ENCODE assay signal across 8 mouse cellular contexts in genomic region chr8:107150057-107150403, GRCm38 (mm10). TPM values are rescaled to one million over a fixed set of nuclear protein-coding genes. Genes with fewer than 3 reads are reported as not detected.
A peak's percentile ranks its signal among the peaks of the same experiment; 100 is the strongest.
DNase-seq lines count a peak whose midpoint lies in the region; ATAC-seq and TF ChIP-seq lines count a peak whose summit lies in the region.

No protein-coding gene starts in this region.

- H3K27ac ChIP-seq in heart, embryonic 11.5 days (ENCODE audit: low read depth, low read length), result peak overlapping the region; percentile 76; the same call in 1 of the 2 replicates
- H3K27ac ChIP-seq in hindbrain, embryonic 10.5 days, result peak overlapping the region; percentile 96

- peak overlapping the region; percentile 83 for H3K4me2 ChIP-seq in heart, embryonic 11.5 days

- H3K4me3 ChIP-seq in heart, embryonic 11.5 days (ENCODE audit: low read depth, low read length), result peak overlapping the region; percentile 92
- H3K4me3 ChIP-seq in G1E (ENCODE audit: low read depth, low read length), result peak overlapping the region; percentile 75
- peak overlapping the region; percentile 85 for H3K4me3 ChIP-seq in hindbrain, embryonic 10.5 days

- H3K9ac ChIP-seq in heart, embryonic 11.5 days (ENCODE audit: low read depth, low read length), result peak overlapping the region; percentile 95

- no peak; the same call in 1 of the 2 replicates for ATAC-seq in heart, embryonic 11.5 days (replicated peaks; ENCODE audit: insufficient number of reproducible peaks, low FRiP score, low TSS enrichment)
- ATAC-seq in G1E (ENCODE audit: extremely low read depth, insufficient number of reproducible peaks, low FRiP score, poor library complexity, severe bottlenecking), result no peak
- ATAC-seq in megakaryocyte-erythroid progenitor cell, adult 5-6 weeks (replicated peaks; ENCODE audit: low FRiP score, low TSS enrichment, poor library complexity, severe bottlenecking), result peak; percentile 39

- no peaks in the 10 kb centered on the region for H3K27me3 ChIP-seq in heart, embryonic 11.5 days (ENCODE audit: control insufficient read depth, insufficient read depth, low read length)
- no peaks in the 10 kb centered on the region for H3K27me3 ChIP-seq in G1E (ENCODE audit: insufficient read depth, low read length)
- no peaks in the 10 kb centered on the region for H3K27me3 ChIP-seq in hindbrain, embryonic 10.5 days (ENCODE audit: insufficient read depth, poor library complexity, severe bottlenecking)

- WGBS in heart, embryonic 11.5 days (ENCODE audit: insufficient replicate concordance), result 23% methylated on average over 6 of the region's 6 CpGs
- 22% methylated on average over 6 of the region's 6 CpGs for WGBS in hindbrain, embryonic 10.5 days

- peaks cover 12% of the 10 kb centered on the region for H3K36me3 ChIP-seq in heart, embryonic 11.5 days (ENCODE audit: control insufficient read depth, insufficient read depth, low read length)
- H3K36me3 ChIP-seq in G1E (replicated peaks), result peaks cover 26% of the 10 kb centered on the region
- H3K36me3 ChIP-seq in hindbrain, embryonic 10.5 days, result peaks cover 33% of the 10 kb centered on the region

- DNase-seq in heart, adult 18-20 months, result no peak
- no peak for DNase-seq in G1E (ENCODE audit: low spot score)
- no peak for DNase-seq in hindbrain, embryonic 10.5 days (ENCODE audit: low spot score)
- DNase-seq in layer of hippocampus, postnatal 14 days (ENCODE audit: low spot score in 2 of 2), result no peak
- no peak for DNase-seq in frontal cortex, adult 2 months (ENCODE audit: extremely low spot score in 1 of 2, low spot score in 1 of 2)
- no peak for DNase-seq in natural killer cell, adult 2 months (ENCODE audit: low spot score in 2 of 2)

- TF ChIP-seq CTCF in G1E (IDR thresholded peaks at IDR 0.05; ENCODE audit: low read depth, low read length), result no peak

- peaks cover 6% of the 10 kb centered on the region for H3K4me1 ChIP-seq in heart, embryonic 11.5 days (ENCODE audit: control insufficient read depth, insufficient read depth, low read length)
- peaks cover 28% of the 10 kb centered on the region for H3K4me1 ChIP-seq in G1E (ENCODE audit: insufficient read depth, low read depth, low read length)
- peaks cover 14% of the 10 kb centered on the region for H3K4me1 ChIP-seq in hindbrain, embryonic 10.5 days (replicated peaks)

- no peaks in the 10 kb centered on the region for H3K9me3 ChIP-seq in heart, embryonic 11.5 days (replicated peaks; ENCODE audit: control insufficient read depth, low read length)
- no peaks in the 10 kb centered on the region for H3K9me3 ChIP-seq in G1E (replicated peaks)
- no peaks in the 10 kb centered on the region for H3K9me3 ChIP-seq in hindbrain, embryonic 10.5 days

RNA-seq across cellular contexts. Expression of gene Cyb5b, which starts 0.4 kb away (rescaled TPM):
- 87.0 and 93.6 TPM in 2 replicates for polyA plus RNA-seq in heart, embryonic 11.5 days (2014; fragmentation: Nextera tagmentation; extraction: Ambion mirVana)
- total RNA-seq in heart, adult 18-20 months (2021), result 10 to 100 TPM; 38.5 to 41.7 TPM
- total RNA-seq in G1E (2014; fragmentation: Nextera tagmentation) (72.5 and 82.1 TPM in 2 replicates), G1E (2017) (98.4 and 106 TPM in 2 replicates)
- 23.6 and 29.9 TPM in 2 replicates for polyA plus RNA-seq in G1E (2012)
- polyA plus RNA-seq in hindbrain, embryonic 10.5 days (2016; fragmentation: Nextera tagmentation; extraction: Ambion mirVana), result 138 and 157 TPM in 2 replicates
- 34.9 and 35.4 TPM in 2 replicates for total RNA-seq in megakaryocyte-erythroid progenitor cell, adult 5-6 weeks (2014; fragmentation: Nextera tagmentation)
- 39.3 and 46.4 TPM in 2 replicates for total RNA-seq in megakaryocyte-erythroid progenitor cell, adult 5-6 weeks (2017)
- 10 to 100 TPM; 89.7 to 98.4 TPM for total RNA-seq in layer of hippocampus, postnatal 14 days (2021)
- polyA plus RNA-seq in frontal cortex, adult 2 months (2012; rRNA removed), result 108 TPM in 2 replicates

RNA-seq across cellular contexts. Expression of gene Terf2, which starts 53.7 kb away (rescaled TPM):
- 7.5 and 10.9 TPM in 2 replicates for polyA plus RNA-seq in heart, embryonic 11.5 days (2014; fragmentation: Nextera tagmentation; extraction: Ambion mirVana)
- total RNA-seq in heart, adult 18-20 months (2021), result 10 to 100 TPM; 11.8 to 13.5 TPM
- total RNA-seq in G1E (2014; fragmentation: Nextera tagmentation), result 52.4 and 76.8 TPM in 2 replicates
- 24.0 and 28.6 TPM in 2 replicates for total RNA-seq in G1E (2017)
- 24.9 and 25.8 TPM in 2 replicates for polyA plus RNA-seq in G1E (2012)
- 17.6 and 18.5 TPM in 2 replicates for polyA plus RNA-seq in hindbrain, embryonic 10.5 days (2016; fragmentation: Nextera tagmentation; extraction: Ambion mirVana)
- total RNA-seq in megakaryocyte-erythroid progenitor cell, adult 5-6 weeks (2014; fragmentation: Nextera tagmentation), result 48.8 and 52.7 TPM in 2 replicates
- total RNA-seq in megakaryocyte-erythroid progenitor cell, adult 5-6 weeks (2017), result 25.6 and 39.7 TPM in 2 replicates
- total RNA-seq in layer of hippocampus, postnatal 14 days (2021), result 10 to 100 TPM; 33.9 to 37.1 TPM
- 33.2 and 34.8 TPM in 2 replicates for polyA plus RNA-seq in frontal cortex, adult 2 months (2012; rRNA removed)
